Mouse (Mus musculus) lung, adult 2 months (tissue): ENCODE measurements around the gene Tfip11. TPM values are rescaled to one million over a fixed set of nuclear protein-coding genes. Genes with fewer than 3 reads are reported as not detected.

ENCODE experiments used
- DNase-seq: peaks from one replicate; pipeline ENCODE4 v3.0.0; 2022
- H3K4me1 ChIP-seq: fragments of 200-500 bp; 2 replicates; pipeline ENCODE4 v1.6.1; 2011; ENCODE audit warnings: low read length; ENCODE audit not compliant: control insufficient read depth, insufficient read depth
- H3K4me3 ChIP-seq: fragments of 200-500 bp; replicated peaks from 2 replicates; pipeline ENCODE3; 2011; ENCODE audit warnings: low read depth, mild to moderate bottlenecking, control low read depth, low read length; ENCODE audit errors: extremely low read depth
- CTCF ChIP-seq: fragments of 200-500 bp; IDR thresholded peaks from 2 replicates; pipeline ENCODE4 v1.5.1; 2011; ENCODE audit warnings: mild to moderate bottlenecking, low read length, control low read depth; ENCODE audit not compliant: insufficient read depth
- POLR2A ChIP-seq: fragments of 200-500 bp; IDR thresholded peaks from 2 replicates; pipeline ENCODE4 v1.6.1; 2011; ENCODE audit warnings: low read depth, mild to moderate bottlenecking, control low read depth, low read length, borderline replicate concordance; ENCODE audit errors: extremely low read depth
- WGBS: fragments of 180-500 bp; shearing (Covaris S2); methylation state at CpG from one replicate; pipeline ENCODE4 v1.1.7; 2018; 5-methylcytosine and 5-hydroxymethylcytosine counted together
- polyA plus RNA-seq: library from polyadenylated mRNA; depleted of rRNA; stranded (reverse); fragments of >200 nt; gene quantifications from 2 replicates; pipeline ENCODE4 v1.2.3, GENCODE M21; 2012

Tfip11 gene
- polyA plus RNA-seq, 1 experiment: 36.2 TPM

DNA sequence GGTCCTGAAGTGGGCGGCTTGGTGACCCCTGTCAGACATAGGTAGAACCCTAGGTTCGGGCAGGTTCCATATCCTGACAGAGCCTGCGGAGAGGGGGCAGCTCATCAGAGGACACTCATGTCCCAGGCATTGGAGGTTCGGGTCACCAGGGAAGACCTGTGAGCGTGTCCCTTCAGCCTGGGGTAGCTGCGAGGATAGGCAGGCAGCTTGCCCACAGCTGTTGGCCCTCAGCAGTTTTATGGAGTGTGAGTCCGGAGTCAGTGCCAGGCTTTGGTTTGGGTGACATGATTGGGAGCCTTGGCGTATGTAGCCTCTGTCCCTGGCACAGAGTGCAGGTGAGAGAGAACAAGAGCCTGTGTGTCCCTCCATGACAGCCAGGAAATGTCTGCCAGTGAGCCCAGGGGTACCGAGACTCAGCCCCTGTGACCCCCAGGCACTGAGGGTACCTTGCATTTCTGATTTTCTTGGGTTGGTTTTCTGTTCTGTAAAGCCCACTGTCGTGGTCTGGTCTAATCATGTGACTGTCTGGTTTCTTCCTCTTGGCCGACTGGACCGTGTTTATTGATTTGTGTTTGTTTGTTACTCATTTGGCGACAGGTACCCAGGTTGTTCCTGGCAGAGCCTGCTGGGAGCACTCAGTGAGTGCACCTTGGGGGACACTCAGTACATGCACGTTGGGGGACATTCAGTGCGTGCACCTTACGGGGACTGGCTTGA is 36.2 kb upstream of the Tfip11 start:
- no peak for TF ChIP-seq CTCF
- TF ChIP-seq POLR2A: no peak
- 45% methylated on average over 16 of the region's 16 CpGs for WGBS
- Histone ChIP-seq H3K4me3 (peak overlapping the region; percentile 40), H3K4me1 (peaks cover 55% of the 10 kb centered on the region)
- DNase-seq: no peak

DNA sequence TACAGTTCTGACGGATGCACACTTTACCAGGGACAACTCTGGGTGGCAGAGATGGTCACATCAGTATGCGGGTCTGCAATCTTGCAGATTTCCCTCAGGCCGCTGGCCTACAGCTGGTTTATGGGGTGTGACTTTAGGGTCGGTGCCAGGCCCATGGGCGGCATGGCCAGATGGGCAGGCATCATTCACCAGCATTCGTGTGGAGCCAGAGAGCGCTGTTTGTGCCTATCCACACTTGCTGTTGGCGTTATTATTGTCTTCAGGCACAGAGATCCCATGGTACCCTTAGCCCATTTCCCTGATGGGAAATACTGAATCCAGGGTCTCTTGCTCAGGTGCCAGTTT is 35.6 kb upstream of the Tfip11 start:
- peak overlapping the region; percentile 40 for H3K4me3 ChIP-seq
- TF ChIP-seq CTCF: no peak
- no peak for TF ChIP-seq POLR2A
- WGBS: 55% methylated on average over 8 of the region's 8 CpGs
- peaks cover 53% of the 10 kb centered on the region for H3K4me1 ChIP-seq
- no peak for DNase-seq

DNA sequence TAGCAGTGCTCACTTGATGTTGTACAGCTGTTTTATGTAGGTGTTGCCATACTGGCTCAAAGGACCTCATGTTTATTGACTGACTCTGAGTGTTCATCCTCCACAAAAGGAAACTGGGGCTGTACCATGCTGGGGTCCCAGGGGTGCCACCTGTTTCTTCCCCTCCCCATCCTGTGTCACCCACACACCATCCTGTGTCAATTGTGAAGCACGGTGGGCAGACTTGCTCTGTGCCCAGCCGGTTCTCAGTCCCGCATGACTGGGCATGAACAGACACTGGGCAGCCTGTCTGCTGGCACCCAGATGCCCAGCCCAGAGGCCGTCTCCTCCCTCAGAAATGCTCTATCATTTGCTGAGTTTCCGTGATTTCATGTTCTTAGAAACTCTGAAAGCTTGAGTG is 34.3 kb upstream of the Tfip11 start:
- 62% methylated on average over 5 of the region's 5 CpGs for WGBS
- TF ChIP-seq CTCF: no peak
- no peak for TF ChIP-seq POLR2A
- H3K4me3 ChIP-seq: no peak overlapping the region
- no peak for DNase-seq
- peaks cover 53% of the 10 kb centered on the region for H3K4me1 ChIP-seq

DNA sequence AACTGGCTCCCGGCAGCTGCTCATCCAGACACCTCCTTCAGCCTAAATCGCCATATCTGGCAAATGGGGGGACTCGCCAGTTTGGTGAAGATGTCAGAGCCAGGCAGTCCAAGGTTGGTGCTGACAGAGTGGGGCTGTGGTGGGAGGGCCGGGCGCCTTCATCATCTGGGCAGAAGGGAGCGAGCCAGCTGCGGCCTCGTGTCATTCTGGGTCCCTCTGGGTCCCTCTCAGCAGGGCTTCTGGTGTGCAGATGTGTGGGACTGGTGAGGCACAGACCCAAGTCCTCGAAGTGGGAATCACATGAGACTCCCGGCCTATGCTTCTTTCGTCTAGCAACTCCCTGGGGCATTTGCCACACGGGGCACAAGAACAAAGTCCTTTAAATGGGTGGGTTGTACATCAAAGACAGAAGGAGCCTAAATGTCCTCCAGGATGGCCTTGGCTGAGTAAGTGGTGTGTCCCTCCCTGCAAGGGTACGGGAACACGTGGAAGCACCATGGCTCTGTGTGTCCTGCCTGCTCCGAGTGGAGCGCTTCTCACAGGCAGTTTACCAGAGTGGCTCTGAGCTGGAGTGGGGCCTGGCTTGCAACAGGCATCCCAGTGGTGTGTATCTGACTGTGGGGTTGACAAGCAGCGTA is 33.7 kb upstream of the Tfip11 start:
- WGBS: 68% methylated on average over 17 of the region's 17 CpGs
- peaks cover 54% of the 10 kb centered on the region for H3K4me1 ChIP-seq
- DNase-seq: no peak
- H3K4me3 ChIP-seq: no peak overlapping the region
- TF ChIP-seq POLR2A (no peak), CTCF (no peak)

DNA sequence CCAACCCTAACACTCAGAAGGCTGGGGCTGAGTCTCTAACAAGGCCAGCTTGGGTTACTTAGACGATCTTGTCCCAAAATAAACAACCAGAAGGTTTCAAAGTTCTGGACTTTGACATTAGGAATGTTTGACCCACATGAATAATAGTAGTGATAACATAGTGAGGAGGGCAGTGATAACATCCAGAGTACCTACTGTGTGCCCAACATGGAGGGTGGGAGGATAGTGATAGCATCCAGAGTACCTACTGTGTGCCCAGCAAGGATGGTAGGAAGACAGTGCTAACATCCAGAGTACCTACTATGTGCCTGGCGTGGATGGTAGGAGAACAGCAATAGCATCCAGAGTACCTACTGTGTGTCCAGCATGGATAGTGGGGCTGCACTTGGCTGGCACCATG is 32.4 kb upstream of the Tfip11 start:
- Histone ChIP-seq H3K4me3 (no peak overlapping the region), H3K4me1 (peaks cover 54% of the 10 kb centered on the region)
- TF ChIP-seq CTCF (no peak), POLR2A (no peak)
- no peak for DNase-seq
- WGBS: 58% methylated on average over 2 of the region's 2 CpGs

DNA sequence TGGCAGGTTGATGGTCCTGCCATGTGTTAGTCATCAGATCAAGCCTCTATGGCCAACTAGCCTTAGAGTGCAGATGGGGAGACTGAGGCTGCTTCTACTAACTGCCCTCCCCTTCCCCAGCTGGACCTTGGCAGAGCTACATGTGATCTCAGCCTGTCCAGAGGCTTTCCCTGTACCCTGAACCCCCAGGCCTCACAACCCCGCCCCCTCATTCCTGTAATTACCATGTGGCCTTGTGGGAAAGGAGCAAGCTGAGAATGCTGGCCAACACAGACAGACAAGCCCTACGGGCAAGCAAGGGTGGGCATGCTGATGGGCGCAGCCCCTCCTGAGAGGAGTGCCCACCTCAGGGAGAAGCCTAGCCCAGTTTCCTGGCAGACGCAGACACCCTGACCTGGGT is 31.5 kb upstream of the Tfip11 start:
- Histone ChIP-seq H3K4me3 (no peak overlapping the region), H3K4me1 (peaks cover 58% of the 10 kb centered on the region)
- TF ChIP-seq POLR2A (no peak), CTCF (no peak)
- 63% methylated on average over 4 of the region's 4 CpGs for WGBS
- no peak for DNase-seq

DNA sequence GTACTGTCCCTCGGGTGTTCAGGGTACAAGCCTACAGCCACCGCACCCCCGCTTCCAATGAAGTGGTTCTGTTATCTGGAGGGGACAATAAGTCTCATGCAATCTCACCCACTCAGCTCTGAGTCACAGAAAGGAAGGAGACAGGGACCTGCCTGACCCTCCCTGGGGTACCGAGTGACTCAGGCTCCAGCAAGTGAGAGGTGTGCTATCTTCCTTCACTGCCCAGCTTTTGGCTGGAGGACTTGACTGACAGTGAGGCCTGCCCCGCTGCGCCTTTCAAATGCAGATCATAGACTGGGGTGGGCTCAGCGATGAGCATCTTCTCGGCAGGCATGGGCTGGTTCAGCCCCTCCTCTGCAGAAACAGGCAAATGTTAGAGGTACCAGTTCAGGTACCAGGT is 31.0 kb upstream of the Tfip11 start:
- WGBS: 66% methylated on average over 8 of the region's 8 CpGs
- H3K4me1 ChIP-seq: peaks cover 57% of the 10 kb centered on the region
- no peak overlapping the region for H3K4me3 ChIP-seq
- no peak for DNase-seq
- TF ChIP-seq POLR2A: no peak
- no peak for TF ChIP-seq CTCF

DNA sequence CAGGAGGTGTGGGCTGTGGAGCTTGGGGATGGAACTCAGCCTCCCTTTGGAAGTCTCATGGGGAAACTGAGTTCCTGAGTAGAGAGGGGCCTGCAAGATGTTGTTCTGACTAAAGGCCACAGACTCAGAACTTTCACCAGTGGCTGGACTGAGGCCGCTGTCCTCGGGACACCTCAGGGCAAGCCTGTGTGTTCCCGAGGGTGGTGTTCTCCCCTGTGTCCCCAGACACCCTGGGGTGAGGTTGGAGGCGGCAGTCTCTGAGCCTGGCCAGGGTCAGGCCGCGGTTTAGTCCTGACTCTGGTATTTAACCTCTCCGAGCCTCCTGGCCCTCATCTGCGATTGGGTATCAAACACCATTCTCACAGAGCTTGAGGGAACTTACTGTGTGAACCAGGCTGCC is 30.6 kb upstream of the Tfip11 start:
- Histone ChIP-seq H3K4me3 (no peak overlapping the region), H3K4me1 (peaks cover 56% of the 10 kb centered on the region)
- WGBS: 71% methylated on average over 8 of the region's 8 CpGs
- DNase-seq: no peak
- TF ChIP-seq POLR2A (no peak), CTCF (no peak)

DNA sequence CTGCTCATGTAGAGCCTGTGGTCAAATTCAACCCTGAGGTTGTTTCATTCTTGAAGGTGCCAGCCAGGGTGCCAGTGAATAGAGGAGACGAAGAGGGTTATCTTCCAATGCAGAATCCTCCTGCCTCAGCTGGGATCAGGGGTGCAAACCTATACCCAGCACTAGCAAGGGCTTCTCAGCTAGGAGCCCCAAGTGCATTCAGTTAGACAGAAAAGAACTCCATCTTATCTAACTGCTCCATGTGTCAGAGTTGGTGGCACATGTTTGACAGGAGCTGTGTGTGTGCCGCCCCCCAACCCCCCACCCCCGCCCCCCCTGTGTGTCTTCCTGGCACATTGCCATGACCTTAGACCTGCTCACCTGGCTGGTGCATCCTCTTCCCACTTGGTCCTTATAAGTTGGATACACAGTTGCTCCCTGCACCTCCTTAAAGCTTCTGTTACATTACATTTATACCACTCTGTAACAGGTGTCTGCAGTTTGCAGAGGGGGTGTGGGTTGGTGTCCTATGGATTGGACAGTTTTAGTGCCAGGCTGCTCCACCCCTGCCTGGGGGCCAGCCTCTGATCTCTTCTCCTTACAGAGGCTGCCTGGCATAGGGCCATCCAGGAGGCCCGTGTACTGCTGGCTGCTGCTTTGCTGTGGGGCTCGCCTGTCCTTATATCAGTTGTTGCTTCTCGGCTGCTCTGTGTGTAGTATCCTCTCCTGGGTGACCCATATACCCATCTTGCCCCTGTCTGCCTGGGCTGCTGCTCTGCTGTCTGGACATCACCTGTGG is 29.6 kb upstream of the Tfip11 start:
- TF ChIP-seq POLR2A: no peak
- no peak for TF ChIP-seq CTCF
- peaks cover 51% of the 10 kb centered on the region for H3K4me1 ChIP-seq
- H3K4me3 ChIP-seq: no peak overlapping the region
- no peak for DNase-seq
- WGBS: 45% methylated on average over 6 of the region's 6 CpGs
